In the genomic region with DNA sequence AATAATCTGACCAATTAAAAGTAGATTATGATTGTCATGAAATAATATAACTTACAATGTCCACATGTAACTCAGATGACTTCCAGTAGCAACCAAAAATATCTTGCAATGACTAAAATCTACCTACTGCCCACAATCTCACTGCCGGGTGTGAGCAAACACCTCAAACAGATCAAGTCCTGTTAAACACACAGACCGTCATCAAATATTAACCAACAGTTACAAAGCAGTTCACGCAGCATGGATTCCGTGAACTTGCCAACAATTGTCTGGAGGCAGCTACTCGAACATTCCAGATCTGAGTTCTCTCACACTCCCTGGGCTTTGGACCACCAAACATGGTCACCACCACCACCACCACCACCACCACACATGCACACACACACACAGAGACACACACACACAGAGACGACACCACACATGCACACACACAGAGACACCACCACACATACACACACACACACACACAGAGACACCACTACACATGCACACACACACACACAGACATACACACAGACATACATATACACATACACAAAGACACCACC, we compare ENCODE assay signal across 21 mouse cellular contexts. TPM values are rescaled to one million over a fixed set of nuclear protein-coding genes. Genes with fewer than 3 reads are reported as not detected.
DNase-seq lines count a peak whose midpoint lies in the region; ATAC-seq lines count a peak whose summit lies in the region.
"Had no signal": no experiment of that assay in that cellular context is flagged by ENCODE, and none has a peak within 500 bp of the region (broad histone marks: within the 10 kb centered on the region; RNA-seq: fewer than 3 reads in every experiment).

No protein-coding gene starts in this region.

- H3K9ac ChIP-seq in heart, embryonic 12.5 days: no peak overlapping the region
- H3K9ac ChIP-seq in liver, embryonic 11.5 days (ENCODE audit: low read depth, low read length): no peak overlapping the region
- no peak overlapping the region for H3K9ac ChIP-seq in liver, embryonic 15.5 days
- H3K9ac ChIP-seq: forebrain, postnatal 0 days; hindbrain, embryonic 12.5 days; midbrain, embryonic 15.5 days had no signal

- no peaks in the 10 kb centered on the region; the same call in 1 of the 2 replicates for H3K9me3 ChIP-seq in heart, embryonic 12.5 days (replicated peaks)
- no peaks in the 10 kb centered on the region for H3K9me3 ChIP-seq in liver, embryonic 11.5 days (ENCODE audit: control insufficient read depth, low read length)
- no peaks in the 10 kb centered on the region for H3K9me3 ChIP-seq in liver, embryonic 15.5 days (replicated peaks)
- H3K9me3 ChIP-seq in embryonic facial prominence, embryonic 10.5 days: no peaks in the 10 kb centered on the region
- H3K9me3 ChIP-seq: hindbrain, embryonic 12.5 days; midbrain, embryonic 15.5 days had no signal

- no peaks in the 10 kb centered on the region for H3K4me1 ChIP-seq in heart, embryonic 12.5 days (replicated peaks)
- no peaks in the 10 kb centered on the region for H3K4me1 ChIP-seq in liver, embryonic 11.5 days (replicated peaks; ENCODE audit: control insufficient read depth, insufficient read depth, low read length)
- H3K4me1 ChIP-seq in liver, embryonic 15.5 days (replicated peaks): no peaks in the 10 kb centered on the region
- H3K4me1 ChIP-seq in embryonic facial prominence, embryonic 10.5 days: no peaks in the 10 kb centered on the region
- H3K4me1 ChIP-seq: hindbrain, embryonic 12.5 days; midbrain, embryonic 15.5 days had no signal

- no peak for ATAC-seq in heart, embryonic 12.5 days (ENCODE audit: insufficient number of reproducible peaks, low FRiP score)
- ATAC-seq in liver, embryonic 11.5 days (replicated peaks; ENCODE audit: low FRiP score): no peak
- ATAC-seq in liver, embryonic 15.5 days (ENCODE audit: insufficient read depth): peak; percentile 34; the same call in 1 of the 2 replicates
- ATAC-seq in monocyte, adult 5-6 weeks (replicated peaks; ENCODE audit: insufficient number of reproducible peaks, low FRiP score, low TSS enrichment, poor library complexity, severe bottlenecking): no peak
- ATAC-seq: forebrain, postnatal 0 days; inflammation-experienced regulatory T-cells, adult 6 months; midbrain, embryonic 15.5 days had no signal

- H3K4me2 ChIP-seq in heart, embryonic 12.5 days: no peak overlapping the region
- H3K4me2 ChIP-seq in liver, embryonic 11.5 days: no peak overlapping the region
- no peak overlapping the region for H3K4me2 ChIP-seq in liver, embryonic 15.5 days
- H3K4me2 ChIP-seq: hindbrain, embryonic 12.5 days; midbrain, embryonic 15.5 days had no signal

- H3K27ac ChIP-seq in heart, embryonic 12.5 days (ENCODE audit: poor library complexity, severe bottlenecking): no peak overlapping the region
- no peak overlapping the region for H3K27ac ChIP-seq in liver, embryonic 11.5 days (ENCODE audit: low read depth, low read length)
- H3K27ac ChIP-seq in liver, embryonic 15.5 days (replicated peaks): no peak overlapping the region
- no peak overlapping the region for H3K27ac ChIP-seq in embryonic facial prominence, embryonic 10.5 days (replicated peaks)
- H3K27ac ChIP-seq: gastrocnemius, adult 2 months; hindbrain, embryonic 12.5 days; layer of hippocampus, adult 2 months; midbrain, embryonic 15.5 days had no signal

- 90% methylated on average over 6 of the region's 6 CpGs for WGBS in heart, embryonic 12.5 days
- 78% methylated on average over 6 of the region's 6 CpGs for WGBS in liver, embryonic 11.5 days
- 67% methylated on average over 6 of the region's 6 CpGs for WGBS in liver, embryonic 15.5 days (ENCODE audit: insufficient replicate concordance)
- WGBS in embryonic facial prominence, embryonic 10.5 days: 93% methylated on average over 6 of the region's 6 CpGs

- peak; percentile 68 for DNase-seq in heart, adult 11 months
- DNase-seq in liver, embryonic 11.5 days (ENCODE audit: low spot score): peak; percentile 26
- DNase-seq in liver (no peak), ZHBTc4 (ENCODE audit: low read depth, low spot score) (peak; percentile 12)
- DNase-seq in embryonic facial prominence, embryonic 10.5 days (ENCODE audit: low spot score): no peak
- DNase-seq: adrenal gland, adult 2 months; cerebellum, adult 9-11 months; forebrain, postnatal 0 days; gastrocnemius, adult 2 months; heart, adult 18-20 months; left cerebral cortex, postnatal 4 days; right cerebral cortex, adult 18-20 months; thymus, postnatal 36 days had no signal

- no peak overlapping the region for H3K4me3 ChIP-seq in heart, embryonic 12.5 days
- H3K4me3 ChIP-seq in liver, embryonic 11.5 days (ENCODE audit: low read depth, low read length): no peak overlapping the region
- no peak overlapping the region for H3K4me3 ChIP-seq in liver, embryonic 15.5 days (replicated peaks)
- H3K4me3 ChIP-seq in embryonic facial prominence, embryonic 10.5 days: no peak overlapping the region
- H3K4me3 ChIP-seq: gastrocnemius, adult 2 months; hindbrain, embryonic 12.5 days; layer of hippocampus, adult 2 months; midbrain, embryonic 15.5 days had no signal

- peaks cover 3% of the 10 kb centered on the region; the same call in 1 of the 2 replicates for H3K36me3 ChIP-seq in heart, embryonic 12.5 days
- H3K36me3 ChIP-seq in liver, embryonic 11.5 days (ENCODE audit: control insufficient read depth, insufficient read depth, low read length): no peaks in the 10 kb centered on the region
- H3K36me3 ChIP-seq in liver, embryonic 15.5 days (replicated peaks): no peaks in the 10 kb centered on the region
- H3K36me3 ChIP-seq in embryonic facial prominence, embryonic 10.5 days (replicated peaks): no peaks in the 10 kb centered on the region
- H3K36me3 ChIP-seq: hindbrain, embryonic 12.5 days; midbrain, embryonic 15.5 days had no signal

- H3K27me3 ChIP-seq in heart, embryonic 12.5 days (replicated peaks): no peaks in the 10 kb centered on the region
- no peaks in the 10 kb centered on the region for H3K27me3 ChIP-seq in liver, embryonic 11.5 days (replicated peaks; ENCODE audit: control insufficient read depth, insufficient read depth, low read length)
- H3K27me3 ChIP-seq in liver, embryonic 15.5 days: no peaks in the 10 kb centered on the region
- H3K27me3 ChIP-seq in embryonic facial prominence, embryonic 10.5 days (replicated peaks; ENCODE audit: low read depth, poor library complexity, severe bottlenecking): no peaks in the 10 kb centered on the region
- H3K27me3 ChIP-seq: hindbrain, embryonic 12.5 days; midbrain, embryonic 15.5 days had no signal

RNA-seq across cellular contexts. Expression of gene Tmem171, which starts 20.9 kb away (rescaled TPM):
- polyA plus RNA-seq in heart, embryonic 12.5 days (2016; fragmentation: Nextera tagmentation; extraction: Ambion mirVana): 0.93 and 1.4 TPM in 2 replicates
- polyA plus RNA-seq in liver, embryonic 11.5 days (2014; fragmentation: Nextera tagmentation; extraction: Ambion mirVana): 0.19 TPM in 1 of 2 replicates, not detected in the other
- 0.15 and 0.22 TPM in 2 replicates for polyA plus RNA-seq in liver, embryonic 15.5 days (2015; fragmentation: Nextera tagmentation; extraction: Ambion mirVana)
- not detected in 2 replicates for polyA plus RNA-seq in embryonic facial prominence, embryonic 10.5 days (2016; fragmentation: Nextera tagmentation; extraction: Ambion mirVana)
- total RNA-seq in monocyte, adult 5-6 weeks (2017): 2.5 to 2.7 TPM in 2 of 3 replicates, not detected in the other
- total RNA-seq: forebrain, postnatal 0 days; MEL had no signal
- polyA plus RNA-seq: forebrain, postnatal 0 days; midbrain, embryonic 15.5 days had no signal

Comparison
In these comparisons a context has a peak if more than half of its experiments do, and no peak if none do; other contexts are left out.
1. DNase-seq: peak in heart, adult 11 months (single experiment), liver, embryonic 11.5 days (single experiment) and ZHBTc4 (single experiment); none in liver (single experiment) and embryonic facial prominence, embryonic 10.5 days (single experiment).